Mouse (Mus musculus) CH12.LX (cell line): Measurements from ENCODE around the gene Ucn. TPM values are rescaled to one million over a fixed set of nuclear protein-coding genes. Genes with fewer than 3 reads are reported as not detected.

Source experiments
- polyA plus RNA-seq: library from polyadenylated mRNA; unstranded; fragments of >175 nt; gene quantifications from 2 replicates; pipeline ENCODE4 v1.2.1, GENCODE M21; 2012; ENCODE audit warnings: low read depth; ENCODE audit not compliant: insufficient read length
- total RNA-seq, 2 experiments: library from RNA; depleted of rRNA; stranded (reverse); fragments of 300-350 nt in 1 of 2; fragments of >200 nt in 1 of 2; gene quantifications; 2 replicates each; pipeline ENCODE4 v1.2.3; 2012 to 2014

Gene Ucn
- total and polyA plus RNA-seq, 3 experiments: not detected

Other genes starting within 250 kb of the Ucn start
Only the 20 nearest of the 25 such genes appear.
- not detected in 2 replicates for gene Tcf23, start 170.2 kb downstream of the Ucn start, total RNA-seq (2012; rRNA removed)
- not detected in 2 replicates for gene Tcf23, start 170.2 kb downstream of the Ucn start, total RNA-seq (2014; rRNA removed)
- not detected in 2 replicates for gene Tcf23, start 170.2 kb downstream of the Ucn start, polyA plus RNA-seq
- 48.8 and 58.0 TPM in 2 replicates for gene Atraid, start 90.5 kb downstream of the Ucn start, total RNA-seq (2012; rRNA removed)
- 88.7 TPM in 2 replicates for gene Atraid, start 90.5 kb downstream of the Ucn start, total RNA-seq (2014; rRNA removed)
- gene Atraid, start 90.5 kb downstream of the Ucn start, polyA plus RNA-seq: 52.7 and 60.1 TPM in 2 replicates
- gene Slc5a6, start 89.9 kb downstream of the Ucn start, total RNA-seq (2012; rRNA removed): 10.9 and 15.4 TPM in 2 replicates
- 8.9 and 9.0 TPM in 2 replicates for gene Slc5a6, start 89.9 kb downstream of the Ucn start, total RNA-seq (2014; rRNA removed)
- gene Slc5a6, start 89.9 kb downstream of the Ucn start, polyA plus RNA-seq: 17.1 and 18.6 TPM in 2 replicates
- gene Cad, start 84.0 kb downstream of the Ucn start, total RNA-seq (2012; rRNA removed): 106 and 135 TPM in 2 replicates
- 43.1 and 44.3 TPM in 2 replicates for gene Cad, start 84.0 kb downstream of the Ucn start, total RNA-seq (2014; rRNA removed)
- 108 and 123 TPM in 2 replicates for gene Cad, start 84.0 kb downstream of the Ucn start, polyA plus RNA-seq
- not detected in 2 replicates for gene Dnajc5g, start 32.5 kb downstream of the Ucn start, total RNA-seq (2012; rRNA removed)
- gene Dnajc5g, start 32.5 kb downstream of the Ucn start, total RNA-seq (2014; rRNA removed): not detected in 2 replicates
- not detected in 2 replicates for gene Dnajc5g, start 32.5 kb downstream of the Ucn start, polyA plus RNA-seq
- not detected in 2 replicates for gene Slc30a3, start 30.6 kb downstream of the Ucn start, total RNA-seq (2012; rRNA removed)
- gene Slc30a3, start 30.6 kb downstream of the Ucn start, total RNA-seq (2014; rRNA removed): not detected in 2 replicates
- gene Slc30a3, start 30.6 kb downstream of the Ucn start, polyA plus RNA-seq: not detected in 2 replicates
- gene Trim54, start 22.1 kb downstream of the Ucn start, total RNA-seq (2012; rRNA removed): not detected in 2 replicates
- gene Trim54, start 22.1 kb downstream of the Ucn start, total RNA-seq (2014; rRNA removed): not detected in 2 replicates
- not detected in 2 replicates for gene Trim54, start 22.1 kb downstream of the Ucn start, polyA plus RNA-seq
- gene Mpv17, start 15.4 kb upstream of the Ucn start, total RNA-seq (2012; rRNA removed): 24.0 and 30.3 TPM in 2 replicates
- gene Mpv17, start 15.4 kb upstream of the Ucn start, total RNA-seq (2014; rRNA removed): 37.6 and 39.7 TPM in 2 replicates
- 32.8 and 40.4 TPM in 2 replicates for gene Mpv17, start 15.4 kb upstream of the Ucn start, polyA plus RNA-seq
- gene Gm29609, start 41.1 kb upstream of the Ucn start, total RNA-seq (2012; rRNA removed): 1.4 and 2.7 TPM in 2 replicates
- 1.2 and 2.1 TPM in 2 replicates for gene Gm29609, start 41.1 kb upstream of the Ucn start, total RNA-seq (2014; rRNA removed)
- 0.57 and 3.0 TPM in 2 replicates for gene Gm29609, start 41.1 kb upstream of the Ucn start, polyA plus RNA-seq
- gene Gtf3c2, start 41.3 kb upstream of the Ucn start, total RNA-seq (2012; rRNA removed): 49.4 and 51.2 TPM in 2 replicates
- gene Gtf3c2, start 41.3 kb upstream of the Ucn start, total RNA-seq (2014; rRNA removed): 19.4 and 22.8 TPM in 2 replicates
- 96.9 and 99.5 TPM in 2 replicates for gene Gtf3c2, start 41.3 kb upstream of the Ucn start, polyA plus RNA-seq
- 61.5 and 73.9 TPM in 2 replicates for gene Snx17, start 54.4 kb upstream of the Ucn start, total RNA-seq (2012; rRNA removed)
- 52.6 and 56.7 TPM in 2 replicates for gene Snx17, start 54.4 kb upstream of the Ucn start, total RNA-seq (2014; rRNA removed)
- gene Snx17, start 54.4 kb upstream of the Ucn start, polyA plus RNA-seq: 59.2 and 63.9 TPM in 2 replicates
- gene Eif2b4, start 54.6 kb upstream of the Ucn start, total RNA-seq (2012; rRNA removed): 56.8 and 75.0 TPM in 2 replicates
- gene Eif2b4, start 54.6 kb upstream of the Ucn start, total RNA-seq (2014; rRNA removed): 26.8 and 29.0 TPM in 2 replicates
- gene Eif2b4, start 54.6 kb upstream of the Ucn start, polyA plus RNA-seq: 99.5 and 106 TPM in 2 replicates
- gene Zfp513, start 63.5 kb upstream of the Ucn start, total RNA-seq (2012; rRNA removed): 6.9 and 7.4 TPM in 2 replicates
- gene Zfp513, start 63.5 kb upstream of the Ucn start, total RNA-seq (2014; rRNA removed): 2.4 and 3.6 TPM in 2 replicates
- gene Zfp513, start 63.5 kb upstream of the Ucn start, polyA plus RNA-seq: 10.2 and 12.8 TPM in 2 replicates
- gene Ppm1g, start 81.9 kb upstream of the Ucn start, total RNA-seq (2012; rRNA removed): 182 and 225 TPM in 2 replicates
- 96.9 and 97.8 TPM in 2 replicates for gene Ppm1g, start 81.9 kb upstream of the Ucn start, total RNA-seq (2014; rRNA removed)
- 366 and 383 TPM in 2 replicates for gene Ppm1g, start 81.9 kb upstream of the Ucn start, polyA plus RNA-seq
- 36.6 and 40.4 TPM in 2 replicates for gene Nrbp1, start 102.0 kb upstream of the Ucn start, total RNA-seq (2012; rRNA removed)
- 40.5 and 41.5 TPM in 2 replicates for gene Nrbp1, start 102.0 kb upstream of the Ucn start, total RNA-seq (2014; rRNA removed)
- gene Nrbp1, start 102.0 kb upstream of the Ucn start, polyA plus RNA-seq: 34.5 and 36.1 TPM in 2 replicates
- gene Gm9970, start 102.4 kb upstream of the Ucn start, total RNA-seq (2012; rRNA removed): not detected in 2 replicates
- gene Gm9970, start 102.4 kb upstream of the Ucn start, total RNA-seq (2014; rRNA removed): not detected in 2 replicates
- gene Gm9970, start 102.4 kb upstream of the Ucn start, polyA plus RNA-seq: not detected in 2 replicates
- 13.9 and 14.1 TPM in 2 replicates for gene Krtcap3, start 112.9 kb upstream of the Ucn start, total RNA-seq (2012; rRNA removed)
- 9.8 and 10.0 TPM in 2 replicates for gene Krtcap3, start 112.9 kb upstream of the Ucn start, total RNA-seq (2014; rRNA removed)
- gene Krtcap3, start 112.9 kb upstream of the Ucn start, polyA plus RNA-seq: 8.6 and 11.3 TPM in 2 replicates
- gene Ift172, start 152.3 kb upstream of the Ucn start, total RNA-seq (2012; rRNA removed): 11.1 and 21.5 TPM in 2 replicates
- gene Ift172, start 152.3 kb upstream of the Ucn start, total RNA-seq (2014; rRNA removed): 4.3 and 6.1 TPM in 2 replicates
- 8.5 and 9.2 TPM in 2 replicates for gene Ift172, start 152.3 kb upstream of the Ucn start, polyA plus RNA-seq
- gene Fndc4, start 157.3 kb upstream of the Ucn start, total RNA-seq (2012; rRNA removed): 0.13 and 0.34 TPM in 2 replicates
- not detected in 2 replicates for gene Fndc4, start 157.3 kb upstream of the Ucn start, total RNA-seq (2014; rRNA removed)
- gene Fndc4, start 157.3 kb upstream of the Ucn start, polyA plus RNA-seq: not detected in 2 replicates
- gene Gckr, start 158.6 kb upstream of the Ucn start, total RNA-seq (2012; rRNA removed): 0.08 TPM in 1 of 2 replicates, not detected in the other
- gene Gckr, start 158.6 kb upstream of the Ucn start, total RNA-seq (2014; rRNA removed): not detected in 2 replicates
- gene Gckr, start 158.6 kb upstream of the Ucn start, polyA plus RNA-seq: not detected in 2 replicates